Mouse (Mus musculus): Measurements from ENCODE around the gene Gm4553. TPM values are rescaled to one million over a fixed set of nuclear protein-coding genes. Genes with fewer than 3 reads are reported as not detected.
A peak's percentile ranks its signal among the peaks of the same experiment; 100 is the strongest.
"Not testable (repeated sequence)": the region's sequence is repeated elsewhere in the genome, so short reads cannot be mapped to it uniquely, and the experiment has no call there.

Gm4553 gene
- not detected for total RNA-seq (2021)

- DNase-seq (ENCODE audit: extremely low spot score in 1 of 2, low spot score in 1 of 2) = not testable (repeated sequence)
Measured at GRCm38 (mm10) chr7:142165639-142166038, at the start of gene Gm4553. Gene Gm4553, minus strand, starts transcription at chr7:142165739.

- not testable (repeated sequence) for DNase-seq (ENCODE audit: extremely low spot score in 1 of 2, low spot score in 1 of 2)
Measured at GRCm38 (mm10) chr7:142212136-142212535, 46.6 kb upstream of the Gm4553 start.

GRCm38 (mm10) chr7:142211559-142211958, 46.0 kb upstream of the Gm4553 start, which contains the start of gene Gm7579:
Gene Gm7579, plus strand, starts transcription at chr7:142211859.
- no peak for DNase-seq (ENCODE audit: extremely low spot score in 1 of 2, low spot score in 1 of 2)

GRCm38 (mm10) chr7:142206891-142207290, 41.4 kb upstream of the Gm4553 start:
- DNase-seq (ENCODE audit: extremely low spot score in 1 of 2, low spot score in 1 of 2) = not testable (repeated sequence)

GRCm38 (mm10) chr7:142205488-142205887, 39.9 kb upstream of the Gm4553 start:
- no peak for DNase-seq (ENCODE audit: extremely low spot score in 1 of 2, low spot score in 1 of 2)

GRCm38 (mm10) chr7:142201064-142201463, 35.5 kb upstream of the Gm4553 start, which contains the start of gene Krtap5-3:
Gene Krtap5-3, plus strand, starts transcription at chr7:142201364.
- no peak for DNase-seq (ENCODE audit: extremely low spot score in 1 of 2, low spot score in 1 of 2)

- no peak for DNase-seq (ENCODE audit: extremely low spot score in 1 of 2, low spot score in 1 of 2)
Measured at GRCm38 (mm10) chr7:142198748-142199147, 33.2 kb upstream of the Gm4553 start.

- no peak for DNase-seq (ENCODE audit: extremely low spot score in 1 of 2, low spot score in 1 of 2)
Measured at GRCm38 (mm10) chr7:142190289-142190688, 24.8 kb upstream of the Gm4553 start, which contains the start of gene Gm10153. Gene Gm10153, minus strand, starts transcription at chr7:142190389.

GRCm38 (mm10) chr7:142188156-142188555, 22.6 kb upstream of the Gm4553 start:
- no peak for DNase-seq (ENCODE audit: extremely low spot score in 1 of 2, low spot score in 1 of 2)

- no peak for DNase-seq (ENCODE audit: extremely low spot score in 1 of 2, low spot score in 1 of 2)
Measured at GRCm38 (mm10) chr7:142181021-142181420, 15.5 kb upstream of the Gm4553 start.

GRCm38 (mm10) chr7:142178685-142179084, 13.1 kb upstream of the Gm4553 start:
- no peak for DNase-seq (ENCODE audit: extremely low spot score in 1 of 2, low spot score in 1 of 2)

GRCm38 (mm10) chr7:142175905-142176304, 10.4 kb upstream of the Gm4553 start, which contains the start of gene Krtap5-2:
Gene Krtap5-2, minus strand, starts transcription at chr7:142176005.
- DNase-seq (ENCODE audit: extremely low spot score in 1 of 2, low spot score in 1 of 2) = not testable (repeated sequence)

- no peak for DNase-seq (ENCODE audit: extremely low spot score in 1 of 2, low spot score in 1 of 2)
Measured at GRCm38 (mm10) chr7:142169836-142170235, 4.3 kb upstream of the Gm4553 start.

GRCm38 (mm10) chr7:142159366-142159765, 6.2 kb downstream of the Gm4553 start:
- no peak for DNase-seq (ENCODE audit: extremely low spot score in 1 of 2, low spot score in 1 of 2)

GRCm38 (mm10) chr7:142157013-142157412, 8.5 kb downstream of the Gm4553 start, which contains the start of gene Gm29735:
Gene Gm29735, minus strand, starts transcription at chr7:142157113.
- DNase-seq (ENCODE audit: extremely low spot score in 1 of 2, low spot score in 1 of 2) = not testable (repeated sequence)

GRCm38 (mm10) chr7:142155308-142155707, 10.2 kb downstream of the Gm4553 start:
- no peak for DNase-seq (ENCODE audit: extremely low spot score in 1 of 2, low spot score in 1 of 2)

GRCm38 (mm10) chr7:142152191-142152590, 13.3 kb downstream of the Gm4553 start:
- DNase-seq (ENCODE audit: extremely low spot score in 1 of 2, low spot score in 1 of 2) = no peak

GRCm38 (mm10) chr7:142148633-142149032, 16.9 kb downstream of the Gm4553 start:
- DNase-seq (ENCODE audit: extremely low spot score in 1 of 2, low spot score in 1 of 2) = no peak

- peak in 1 of 2 experiments; percentile 42 for DNase-seq (ENCODE audit: extremely low spot score in 1 of 2, low spot score in 1 of 2)
Measured at GRCm38 (mm10) chr7:142146033-142146432, 19.5 kb downstream of the Gm4553 start.

GRCm38 (mm10) chr7:142145413-142145940, 20.1 kb downstream of the Gm4553 start:
- no peak for DNase-seq (ENCODE audit: extremely low spot score in 1 of 2, low spot score in 1 of 2)

- DNase-seq (ENCODE audit: extremely low spot score in 1 of 2, low spot score in 1 of 2) = no peak
Measured at GRCm38 (mm10) chr7:142144507-142144906, 21.0 kb downstream of the Gm4553 start, which contains the start of gene Gm45337. Gene Gm45337, minus strand, starts transcription at chr7:142144607.

- DNase-seq (ENCODE audit: extremely low spot score in 1 of 2, low spot score in 1 of 2) = not testable (repeated sequence)
Measured at GRCm38 (mm10) chr7:142143506-142144010, 22.0 kb downstream of the Gm4553 start.
